Mouse (Mus musculus) C2C12 (cell line): ENCODE measurements around the gene Gins2.

Source experiments
- CEBPB ChIP-seq: IDR thresholded peaks from one replicate; pipeline ENCODE4 v1.6.1; 2011; ENCODE audit warnings: low read depth, mild to moderate bottlenecking, control low read depth, moderate library complexity
- CTCF ChIP-seq: IDR thresholded peaks from one replicate; pipeline ENCODE4 v1.5.1; 2011; ENCODE audit not compliant: control insufficient read depth, insufficient read depth, insufficient read length
- MAX ChIP-seq: IDR thresholded peaks from one replicate; pipeline ENCODE4 v1.6.1; 2011; ENCODE audit warnings: mild to moderate bottlenecking, control low read depth
- MYOD1 ChIP-seq: IDR thresholded peaks from one replicate; pipeline ENCODE4 v1.6.1; 2011; ENCODE audit warnings: low read depth; ENCODE audit not compliant: control insufficient read depth, insufficient read length
- MYOG ChIP-seq: IDR thresholded peaks from one replicate; pipeline ENCODE4 v1.6.1; 2011; ENCODE audit not compliant: control insufficient read depth, insufficient read length; ENCODE audit errors: extremely low read depth
- USF1 ChIP-seq: IDR thresholded peaks from one replicate; pipeline ENCODE4 v1.6.1; 2011; ENCODE audit warnings: low read depth, mild to moderate bottlenecking, control low read depth, moderate library complexity

DNA sequence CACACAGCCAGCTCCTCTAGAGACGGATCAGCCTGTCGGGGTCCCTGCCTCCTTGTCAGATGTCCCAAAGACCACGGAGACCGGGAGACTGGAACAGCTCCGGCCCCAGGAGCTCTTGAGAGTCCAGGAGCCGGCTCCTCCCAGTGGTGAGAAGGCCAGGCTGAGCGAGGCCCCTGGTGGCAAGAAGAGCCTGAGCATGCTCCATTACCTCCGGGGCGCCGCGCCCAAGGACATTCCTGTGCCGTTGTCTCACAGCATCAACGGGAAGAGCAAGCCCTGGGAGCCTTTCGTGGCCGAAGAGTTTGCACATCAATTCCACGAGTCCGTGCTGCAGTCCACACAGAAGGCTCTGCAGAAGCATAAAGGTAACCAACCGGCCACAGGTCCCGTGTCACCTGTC lies 14.2 kb downstream of the Gins2 start:
- TF ChIP-seq MAX (no peak), CTCF (no peak), MYOD1 (no peak), USF1 (no peak), MYOG (no peak), CEBPB (no peak)
